In the genomic region with DNA sequence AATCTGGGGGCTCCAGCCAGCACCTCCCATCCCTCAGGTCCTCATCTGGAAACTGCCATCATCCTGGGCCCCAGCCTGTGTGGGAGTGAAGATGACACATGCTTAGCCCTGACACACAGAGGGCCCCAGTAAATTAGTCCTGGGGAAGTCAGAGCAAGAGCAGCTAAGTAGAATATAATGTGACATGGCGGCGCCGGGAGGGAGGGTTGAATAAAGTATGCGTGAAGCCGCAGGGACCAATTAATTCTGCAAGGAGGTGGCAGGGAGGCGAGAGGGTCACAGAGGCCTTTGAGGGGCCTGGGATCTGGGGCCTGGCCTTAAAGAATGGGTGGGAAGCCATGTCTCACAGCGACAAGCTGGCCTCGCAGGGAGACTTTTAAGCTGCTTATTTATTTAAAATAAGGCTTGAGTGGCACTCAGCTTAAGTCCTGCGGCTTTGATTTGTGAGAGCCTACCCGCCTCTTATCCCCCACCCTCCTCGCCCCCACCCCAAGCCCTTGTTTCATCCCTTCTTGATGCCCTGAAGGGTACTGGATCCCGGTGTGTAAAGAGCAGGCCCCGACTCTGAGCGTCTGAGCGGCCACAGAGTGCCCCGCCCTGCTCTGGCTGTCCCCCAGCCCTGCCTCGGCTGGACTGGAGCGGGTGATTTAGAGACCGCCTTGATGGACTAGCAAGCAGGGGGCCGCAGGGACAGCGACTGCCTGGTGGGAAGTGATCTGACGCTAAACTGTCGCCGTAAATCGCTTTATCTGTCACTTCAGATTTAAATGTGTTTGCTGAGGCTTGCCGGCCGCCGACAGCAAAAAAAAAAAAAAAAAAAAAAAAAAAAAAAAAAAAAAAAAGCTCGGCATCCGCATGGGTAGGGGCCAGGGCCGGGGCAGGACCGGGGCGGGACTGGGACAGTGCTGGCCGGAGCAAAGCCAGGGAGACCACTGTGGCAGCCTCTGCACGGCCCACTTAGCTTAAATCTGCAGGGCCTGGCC, we compare ENCODE assay signal across 8 mouse cellular contexts. TPM values are rescaled to one million over a fixed set of nuclear protein-coding genes. Genes with fewer than 3 reads are reported as not detected.
DNase-seq lines count a peak whose midpoint lies in the region; ATAC-seq and TF ChIP-seq lines count a peak whose summit lies in the region.
"Had no signal": no experiment of that assay in that cellular context is flagged by ENCODE, and none has a peak within 500 bp of the region (broad histone marks: within the 10 kb centered on the region; RNA-seq: fewer than 3 reads in every experiment).

No protein-coding gene starts in this region.

- peaks cover 39% of the 10 kb centered on the region for H3K4me1 ChIP-seq in embryonic facial prominence, embryonic 14.5 days (ENCODE audit: control insufficient read depth, insufficient read depth, low read length)
- peaks cover 69% of the 10 kb centered on the region for H3K4me1 ChIP-seq in hindbrain, embryonic 14.5 days (replicated peaks; ENCODE audit: control insufficient read depth, insufficient read depth, low read length)
- peaks cover 70% of the 10 kb centered on the region for H3K4me1 ChIP-seq in midbrain, embryonic 11.5 days (ENCODE audit: control insufficient read depth, insufficient read depth, low read length)

- H3K36me3 ChIP-seq in embryonic facial prominence, embryonic 14.5 days (ENCODE audit: control insufficient read depth, insufficient read depth, low read length) = no peaks in the 10 kb centered on the region
- no peaks in the 10 kb centered on the region for H3K36me3 ChIP-seq in hindbrain, embryonic 14.5 days (replicated peaks; ENCODE audit: control insufficient read depth, insufficient read depth)
- no peaks in the 10 kb centered on the region for H3K36me3 ChIP-seq in midbrain, embryonic 11.5 days (ENCODE audit: control insufficient read depth, insufficient read depth, low read length)
- H3K36me3 ChIP-seq: liver, embryonic 15.5 days had no signal

- peak overlapping the region; percentile 49 for H3K9ac ChIP-seq in embryonic facial prominence, embryonic 14.5 days (ENCODE audit: low read depth, low read length)
- peak overlapping the region; percentile 8; the same call in 1 of the 2 replicates for H3K9ac ChIP-seq in hindbrain, embryonic 14.5 days
- H3K9ac ChIP-seq in midbrain, embryonic 11.5 days (ENCODE audit: low read length) = peak overlapping the region; percentile 13
- H3K9ac ChIP-seq: liver, embryonic 15.5 days had no signal

- no peak overlapping the region for H3K4me3 ChIP-seq in embryonic facial prominence, embryonic 14.5 days (ENCODE audit: low read depth, low read length)
- H3K4me3 ChIP-seq in hindbrain, embryonic 14.5 days (replicated peaks; ENCODE audit: low read length) = no peak overlapping the region
- H3K4me3 ChIP-seq in midbrain, embryonic 11.5 days (ENCODE audit: low read depth, low read length) = no peak overlapping the region
- H3K4me3 ChIP-seq in left cerebral cortex, adult 2 months = no peak overlapping the region
- H3K4me3 ChIP-seq: liver, embryonic 15.5 days had no signal

- no peaks in the 10 kb centered on the region for H3K27me3 ChIP-seq in embryonic facial prominence, embryonic 14.5 days (replicated peaks; ENCODE audit: control insufficient read depth, insufficient read depth, low read length)
- H3K27me3 ChIP-seq in hindbrain, embryonic 14.5 days (ENCODE audit: control insufficient read depth, insufficient read depth, low read length) = no peaks in the 10 kb centered on the region; the same call in 1 of the 2 replicates
- H3K27me3 ChIP-seq in midbrain, embryonic 11.5 days (ENCODE audit: control insufficient read depth, insufficient read depth, low read length) = peaks cover 31% of the 10 kb centered on the region

- ATAC-seq in embryonic facial prominence, embryonic 14.5 days (ENCODE audit: low read depth) = peak; percentile 38; the same call in 1 of the 2 replicates
- ATAC-seq in hindbrain, embryonic 14.5 days (ENCODE audit: low FRiP score) = no peak
- peak; percentile 85 for ATAC-seq in midbrain, embryonic 11.5 days (ENCODE audit: low FRiP score)
- ATAC-seq in erythroid progenitor cell, adult 5-6 weeks (replicated peaks; ENCODE audit: low FRiP score, poor library complexity, severe bottlenecking) = no peak

- WGBS in embryonic facial prominence, embryonic 14.5 days = 11% methylated on average over 31 of the region's 35 CpGs
- 4% methylated on average over 33 of the region's 35 CpGs for WGBS in hindbrain, embryonic 14.5 days
- WGBS in midbrain, embryonic 11.5 days = 2% methylated on average over 35 of the region's 35 CpGs

- no peaks in the 10 kb centered on the region for H3K9me3 ChIP-seq in embryonic facial prominence, embryonic 14.5 days (ENCODE audit: control insufficient read depth, low read length)
- no peaks in the 10 kb centered on the region for H3K9me3 ChIP-seq in hindbrain, embryonic 14.5 days (ENCODE audit: control insufficient read depth, low read length)
- H3K9me3 ChIP-seq in midbrain, embryonic 11.5 days (ENCODE audit: control insufficient read depth, low read length) = no peaks in the 10 kb centered on the region
- H3K9me3 ChIP-seq: liver, embryonic 15.5 days had no signal

- intact Hi-C loops in left cerebral cortex, adult 2 months (cut with DNase I) = no loop called here

- H3K4me2 ChIP-seq in embryonic facial prominence, embryonic 14.5 days (ENCODE audit: low read depth, low read length) = peak overlapping the region; percentile 47
- H3K4me2 ChIP-seq in hindbrain, embryonic 14.5 days (replicated peaks) = peak overlapping the region; percentile 25; the same call in 1 of the 2 replicates
- H3K4me2 ChIP-seq in midbrain, embryonic 11.5 days = peak overlapping the region; percentile 32
- H3K4me2 ChIP-seq: liver, embryonic 15.5 days had no signal

- DNase-seq in embryo, embryonic 10 days (ENCODE audit: low spot score) = peak; percentile 82
- peak; percentile 77 for DNase-seq in embryonic facial prominence, embryonic 14.5 days (ENCODE audit: low spot score)
- no peak for DNase-seq in hindbrain, embryonic 14.5 days (ENCODE audit: low spot score)
- DNase-seq in midbrain, embryonic 11.5 days (ENCODE audit: low spot score, missing footprints) = peak; percentile 95
- no peak for DNase-seq in right cerebral cortex, adult 18-20 months
- no peak for DNase-seq in left cerebral cortex, adult 2 months (ENCODE audit: extremely low spot score in 1 of 2, low spot score in 2 of 2)

- TF ChIP-seq CTCF in left cerebral cortex, adult 2 months (IDR thresholded peaks at IDR 0.05) = no peak

- H3K27ac ChIP-seq in embryonic facial prominence, embryonic 14.5 days (replicated peaks; ENCODE audit: low read depth, low read length) = no peak overlapping the region; the same call in 1 of the 2 replicates
- peak overlapping the region; percentile 24; the same call in 1 of the 2 replicates for H3K27ac ChIP-seq in hindbrain, embryonic 14.5 days
- peak overlapping the region; percentile 85 for H3K27ac ChIP-seq in midbrain, embryonic 11.5 days (ENCODE audit: low read depth, low read length)
- no peak overlapping the region for H3K27ac ChIP-seq in left cerebral cortex, adult 2 months
- H3K27ac ChIP-seq: liver, embryonic 15.5 days had no signal

RNA-seq across cellular contexts. Expression of gene Macrod1, which starts 13.5 kb away (rescaled TPM):
- polyA plus RNA-seq in embryonic facial prominence, embryonic 14.5 days (2014; fragmentation: Nextera tagmentation; extraction: Ambion mirVana) = 27.1 and 30.3 TPM in 2 replicates
- 5.2 and 6.9 TPM in 2 replicates for polyA plus RNA-seq in hindbrain, embryonic 14.5 days (2014; fragmentation: Nextera tagmentation; extraction: Ambion mirVana)
- 2.2 and 3.0 TPM in 2 replicates for polyA plus RNA-seq in midbrain, embryonic 11.5 days (2014; fragmentation: Nextera tagmentation; extraction: Ambion mirVana)
- total RNA-seq in erythroid progenitor cell, adult 5-6 weeks (2015; ENCODE audit: low replicate concordance) = not detected in 2 replicates
- total RNA-seq in erythroid progenitor cell, adult 5-6 weeks (2017; ENCODE audit: low replicate concordance) = 0.53 and 1.2 TPM in 2 replicates
- 10 to 100 TPM; 13.3 to 15.7 TPM for total RNA-seq in left cerebral cortex, adult 2 months (2021)

RNA-seq across cellular contexts. Expression of gene Stip1, which starts 30.3 kb away (rescaled TPM):
- 216 and 228 TPM in 2 replicates for polyA plus RNA-seq in embryonic facial prominence, embryonic 14.5 days (2014; fragmentation: Nextera tagmentation; extraction: Ambion mirVana)
- 204 and 230 TPM in 2 replicates for polyA plus RNA-seq in hindbrain, embryonic 14.5 days (2014; fragmentation: Nextera tagmentation; extraction: Ambion mirVana)
- polyA plus RNA-seq in midbrain, embryonic 11.5 days (2014; fragmentation: Nextera tagmentation; extraction: Ambion mirVana) = 410 and 416 TPM in 2 replicates
- total RNA-seq in erythroid progenitor cell, adult 5-6 weeks (2015; ENCODE audit: low replicate concordance) = 59.5 and 78.6 TPM in 2 replicates
- 48.1 and 60.8 TPM in 2 replicates for total RNA-seq in erythroid progenitor cell, adult 5-6 weeks (2017; ENCODE audit: low replicate concordance)
- total RNA-seq in left cerebral cortex, adult 2 months (2021) = 100 to 1,000 TPM; 198 to 205 TPM

RNA-seq across cellular contexts. Expression of gene Flrt1, which starts 35.5 kb away (rescaled TPM):
- polyA plus RNA-seq in embryonic facial prominence, embryonic 14.5 days (2014; fragmentation: Nextera tagmentation; extraction: Ambion mirVana) = 10.4 and 10.5 TPM in 2 replicates
- polyA plus RNA-seq in hindbrain, embryonic 14.5 days (2014; fragmentation: Nextera tagmentation; extraction: Ambion mirVana) = 8.7 and 9.5 TPM in 2 replicates
- 7.5 and 8.2 TPM in 2 replicates for polyA plus RNA-seq in midbrain, embryonic 11.5 days (2014; fragmentation: Nextera tagmentation; extraction: Ambion mirVana)
- not detected in 2 replicates for total RNA-seq in erythroid progenitor cell, adult 5-6 weeks (2015; ENCODE audit: low replicate concordance)
- not detected in 2 replicates for total RNA-seq in erythroid progenitor cell, adult 5-6 weeks (2017; ENCODE audit: low replicate concordance)
- total RNA-seq in left cerebral cortex, adult 2 months (2021) = 10 to 100 TPM; 41.4 to 43.0 TPM

RNA-seq across cellular contexts. Expression of gene Fermt3, which starts 50.8 kb away (rescaled TPM):
- 10.4 and 10.8 TPM in 2 replicates for polyA plus RNA-seq in embryonic facial prominence, embryonic 14.5 days (2014; fragmentation: Nextera tagmentation; extraction: Ambion mirVana)
- 3.1 and 3.8 TPM in 2 replicates for polyA plus RNA-seq in hindbrain, embryonic 14.5 days (2014; fragmentation: Nextera tagmentation; extraction: Ambion mirVana)
- 6.7 and 7.3 TPM in 2 replicates for polyA plus RNA-seq in midbrain, embryonic 11.5 days (2014; fragmentation: Nextera tagmentation; extraction: Ambion mirVana)
- 30.6 and 38.6 TPM in 2 replicates for total RNA-seq in erythroid progenitor cell, adult 5-6 weeks (2015; ENCODE audit: low replicate concordance)
- 63.9 and 69.1 TPM in 2 replicates for total RNA-seq in erythroid progenitor cell, adult 5-6 weeks (2017; ENCODE audit: low replicate concordance)
- 1 to 10 TPM; 3.6 to 4.8 TPM for total RNA-seq in left cerebral cortex, adult 2 months (2021)

Comparison
In these comparisons a context has a peak if more than half of its experiments do, and no peak if none do; other contexts are left out.
1. DNase-seq: peak in embryo, embryonic 10 days (single experiment), embryonic facial prominence, embryonic 14.5 days (single experiment) and midbrain, embryonic 11.5 days (single experiment); none in hindbrain, embryonic 14.5 days (single experiment), right cerebral cortex, adult 18-20 months (single experiment) and left cerebral cortex, adult 2 months (0 of 2).
2. ATAC-seq: peak in embryonic facial prominence, embryonic 14.5 days (single experiment) and midbrain, embryonic 11.5 days (single experiment); none in hindbrain, embryonic 14.5 days (single experiment) and erythroid progenitor cell, adult 5-6 weeks (single experiment).
3. H3K27ac ChIP-seq: peak in hindbrain, embryonic 14.5 days (single experiment) and midbrain, embryonic 11.5 days (single experiment); none in embryonic facial prominence, embryonic 14.5 days (single experiment) and left cerebral cortex, adult 2 months (single experiment).
4. Peak in every context shown above with its lines, with median percentiles within 50 percentile points of each other: H3K4me2 ChIP-seq and H3K9ac ChIP-seq.